Mouse (Mus musculus) limb, embryonic 10.5 days (tissue): Measurements from ENCODE around the gene Erg28. TPM values are rescaled to one million over a fixed set of nuclear protein-coding genes. Genes with fewer than 3 reads are reported as not detected.

Experiments used
- DNase-seq: peaks from one replicate; pipeline ENCODE4 v3.0.0-alpha.2; 2017; ENCODE audit warnings: low spot score
- H3K27ac ChIP-seq: fragments of 300-500 bp; sonication (generic); 2 replicates; pipeline ENCODE4 v1.5.1; 2016; ENCODE audit warnings: mild to moderate bottlenecking
- H3K27me3 ChIP-seq: fragments of 300-500 bp; sonication (generic); 2 replicates; pipeline ENCODE4 v1.6.1; 2016; ENCODE audit warnings: low read depth, mild to moderate bottlenecking; ENCODE audit not compliant: poor library complexity, severe bottlenecking
- H3K36me3 ChIP-seq: fragments of 300-500 bp; sonication (generic); 2 replicates; pipeline ENCODE4 v1.6.1; 2016; ENCODE audit warnings: mild to moderate bottlenecking, moderate library complexity
- H3K4me1 ChIP-seq: fragments of 300-500 bp; sonication (generic); 2 replicates; pipeline ENCODE4 v1.6.1; 2016
- H3K4me3 ChIP-seq: fragments of 300-500 bp; sonication (generic); 2 replicates; pipeline ENCODE4 v1.5.1; 2016; ENCODE audit warnings: mild to moderate bottlenecking, moderate library complexity
- H3K9me3 ChIP-seq: fragments of 300-500 bp; sonication (generic); replicated peaks from 2 replicates; pipeline ENCODE4 v1.6.1; 2016; ENCODE audit warnings: mild to moderate bottlenecking
- WGBS: fragments of 180-500 bp; shearing (Covaris S2); methylation state at CpG from one replicate; pipeline ENCODE4 v1.1.7; 2016; 5-methylcytosine and 5-hydroxymethylcytosine counted together
- polyA plus RNA-seq: library from polyadenylated mRNA; unstranded; fragments of >200 nt; fragmentation: Nextera tagmentation; extraction: Ambion mirVana; gene quantifications from 2 replicates; pipeline ENCODE4 v1.2.1, GENCODE M21; 2016

The Erg28 gene
- 109 and 112 TPM in 2 replicates for polyA plus RNA-seq

GRCm38 (mm10) chr12:85824438-85825264, at the start of gene Erg28, which contains the start of gene Ttll5:
Gene Erg28 (minus strand): TSS chr12:85824550.
Gene Ttll5 (plus strand): TSS chr12:85824659.
- Histone ChIP-seq H3K9me3 (no peaks in the 10 kb centered on the region), H3K27ac (peak within 1 kb of the TSS; percentile 96), H3K36me3 (peaks cover 55% of the 10 kb centered on the region), H3K4me3 (peak within 1 kb of the TSS; percentile 90), H3K27me3 (no peaks in the 10 kb centered on the region), H3K4me1 (peaks cover 16% of the 10 kb centered on the region)
- peak; percentile 95 for DNase-seq
- under 1% methylated on average over 67 of the region's 67 CpGs for WGBS

- Histone ChIP-seq H3K27ac (no peak overlapping the region), H3K27me3 (no peaks in the 10 kb centered on the region), H3K9me3 (no peaks in the 10 kb centered on the region), H3K36me3 (peaks cover 15% of the 10 kb centered on the region), H3K4me1 (no peaks in the 10 kb centered on the region), H3K4me3 (no peak overlapping the region)
- WGBS: 71% methylated on average over 6 of the region's 6 CpGs
- no peak for DNase-seq
Measured at GRCm38 (mm10) chr12:85869423-85869822, 45.1 kb upstream of the Erg28 start.

- H3K4me3 ChIP-seq: no peak overlapping the region
- no peak for DNase-seq
- H3K4me1 ChIP-seq: no peaks in the 10 kb centered on the region
- H3K36me3 ChIP-seq: peaks cover 23% of the 10 kb centered on the region
- H3K9me3 ChIP-seq: no peaks in the 10 kb centered on the region
- no peak overlapping the region for H3K27ac ChIP-seq
- H3K27me3 ChIP-seq: no peaks in the 10 kb centered on the region
Measured at GRCm38 (mm10) chr12:85867125-85867524, 42.8 kb upstream of the Erg28 start.

GRCm38 (mm10) chr12:85866624-85867023, 42.3 kb upstream of the Erg28 start:
- Histone ChIP-seq H3K9me3 (no peaks in the 10 kb centered on the region), H3K36me3 (peaks cover 23% of the 10 kb centered on the region), H3K27ac (no peak overlapping the region), H3K4me3 (no peak overlapping the region), H3K27me3 (no peaks in the 10 kb centered on the region), H3K4me1 (no peaks in the 10 kb centered on the region)
- DNase-seq: no peak
- 93% methylated on average over 4 of the region's 4 CpGs for WGBS

GRCm38 (mm10) chr12:85865526-85865925, 41.2 kb upstream of the Erg28 start:
- H3K4me1 ChIP-seq: no peaks in the 10 kb centered on the region
- H3K27me3 ChIP-seq: no peaks in the 10 kb centered on the region
- no peak overlapping the region for H3K27ac ChIP-seq
- no peak for DNase-seq
- H3K36me3 ChIP-seq: peaks cover 27% of the 10 kb centered on the region
- no peaks in the 10 kb centered on the region for H3K9me3 ChIP-seq
- H3K4me3 ChIP-seq: no peak overlapping the region
- WGBS: 90% methylated on average over 3 of the region's 3 CpGs

- Histone ChIP-seq H3K27me3 (no peaks in the 10 kb centered on the region), H3K4me3 (no peak overlapping the region), H3K4me1 (no peaks in the 10 kb centered on the region), H3K27ac (no peak overlapping the region), H3K36me3 (peaks cover 25% of the 10 kb centered on the region), H3K9me3 (no peaks in the 10 kb centered on the region)
- DNase-seq: no peak
- 36% methylated on average over 2 of the region's 2 CpGs for WGBS
Measured at GRCm38 (mm10) chr12:85862514-85862913, 38.2 kb upstream of the Erg28 start.

- Histone ChIP-seq H3K4me1 (no peaks in the 10 kb centered on the region), H3K27me3 (no peaks in the 10 kb centered on the region), H3K9me3 (no peaks in the 10 kb centered on the region), H3K4me3 (no peak overlapping the region), H3K36me3 (peaks cover 35% of the 10 kb centered on the region), H3K27ac (no peak overlapping the region)
- 35% methylated on average over 3 of the region's 3 CpGs for WGBS
- no peak for DNase-seq
Measured at GRCm38 (mm10) chr12:85859511-85860189, 35.3 kb upstream of the Erg28 start.

- Histone ChIP-seq H3K9me3 (no peaks in the 10 kb centered on the region), H3K27me3 (no peaks in the 10 kb centered on the region), H3K4me3 (no peak overlapping the region), H3K27ac (no peak overlapping the region), H3K4me1 (no peaks in the 10 kb centered on the region), H3K36me3 (peaks cover 33% of the 10 kb centered on the region)
- DNase-seq: no peak
- 81% methylated on average over 3 of the region's 3 CpGs for WGBS
Measured at GRCm38 (mm10) chr12:85859111-85859510, 34.8 kb upstream of the Erg28 start.

- no peak for DNase-seq
- Histone ChIP-seq H3K36me3 (peaks cover 35% of the 10 kb centered on the region), H3K27me3 (no peaks in the 10 kb centered on the region), H3K27ac (no peak overlapping the region), H3K4me3 (no peak overlapping the region), H3K9me3 (no peaks in the 10 kb centered on the region), H3K4me1 (no peaks in the 10 kb centered on the region)
- WGBS: 91% methylated on average over 7 of the region's 7 CpGs
Measured at GRCm38 (mm10) chr12:85857300-85857699, 33.0 kb upstream of the Erg28 start.

GRCm38 (mm10) chr12:85854271-85854670, 29.9 kb upstream of the Erg28 start:
- Histone ChIP-seq H3K36me3 (peaks cover 45% of the 10 kb centered on the region), H3K4me3 (no peak overlapping the region), H3K27ac (no peak overlapping the region), H3K9me3 (no peaks in the 10 kb centered on the region), H3K27me3 (no peaks in the 10 kb centered on the region), H3K4me1 (no peaks in the 10 kb centered on the region)
- 94% methylated on average over 1 of the region's 1 CpGs for WGBS
- DNase-seq: no peak

- H3K36me3 ChIP-seq: peaks cover 48% of the 10 kb centered on the region
- DNase-seq: no peak
- WGBS: 89% methylated on average over 4 of the region's 4 CpGs
Measured at GRCm38 (mm10) chr12:85853836-85854235, 29.5 kb upstream of the Erg28 start.

GRCm38 (mm10) chr12:85850661-85851060, 26.3 kb upstream of the Erg28 start:
- no peaks in the 10 kb centered on the region for H3K27me3 ChIP-seq
- no peaks in the 10 kb centered on the region for H3K4me1 ChIP-seq
- DNase-seq: no peak
- peaks cover 49% of the 10 kb centered on the region for H3K36me3 ChIP-seq
- no peaks in the 10 kb centered on the region for H3K9me3 ChIP-seq
- no peak overlapping the region for H3K4me3 ChIP-seq
- 88% methylated on average over 8 of the region's 8 CpGs for WGBS
- H3K27ac ChIP-seq: no peak overlapping the region

More at GRCm38 (mm10) chr12:85853836-85854235, 29.5 kb upstream of the Erg28 start:
- Histone ChIP-seq H3K4me1 (no peaks in the 10 kb centered on the region), H3K27me3 (no peaks in the 10 kb centered on the region), H3K27ac (no peak overlapping the region), H3K4me3 (no peak overlapping the region), H3K9me3 (no peaks in the 10 kb centered on the region)
